Mouse (Mus musculus) forebrain, embryonic 11.5 days (tissue): ENCODE data around the gene Cutal. TPM values are rescaled to one million over a fixed set of nuclear protein-coding genes. Genes with fewer than 3 reads are reported as not detected.

Experiments used
- ATAC-seq: fragments of 200-750 bp; cut with Nextera tagmentation; replicated peaks from 2 replicates; pipeline ENCODE4 v1.8.0; 2017; ENCODE audit warnings: moderate TSS enrichment; ENCODE audit not compliant: low FRiP score
- DNase-seq: peaks from one replicate; pipeline ENCODE4 v3.0.0-alpha.2; 2017; ENCODE audit warnings: low spot score
- H3K27ac ChIP-seq: fragments of 300-500 bp; sonication (generic); 2 replicates; pipeline ENCODE4 v1.5.1; 2014; ENCODE audit warnings: low read depth, low read length
- H3K27me3 ChIP-seq: fragments of 300-500 bp; sonication (generic); 2 replicates; pipeline ENCODE4 v1.6.1; 2014; ENCODE audit warnings: mild to moderate bottlenecking, low read length, mixed read lengths; ENCODE audit not compliant: control insufficient read depth, insufficient read depth
- H3K36me3 ChIP-seq: fragments of 300-500 bp; sonication (generic); 2 replicates; pipeline ENCODE4 v1.6.1; 2014; ENCODE audit warnings: mild to moderate bottlenecking, low read length, moderate library complexity, mixed read lengths; ENCODE audit not compliant: control insufficient read depth, insufficient read depth
- H3K4me1 ChIP-seq: fragments of 300-500 bp; sonication (generic); replicated peaks from 2 replicates; pipeline ENCODE4 v1.6.1; 2014; ENCODE audit warnings: low read length, mixed read lengths; ENCODE audit not compliant: control insufficient read depth, insufficient read depth
- H3K4me2 ChIP-seq: fragments of 300-500 bp; sonication (generic); 2 replicates; pipeline ENCODE4 v1.6.1; 2014; ENCODE audit warnings: low read depth, mild to moderate bottlenecking, low read length, moderate library complexity, mixed read lengths; ENCODE audit not compliant: severe bottlenecking
- H3K4me3 ChIP-seq: fragments of 300-500 bp; sonication (generic); 2 replicates; pipeline ENCODE4 v1.5.1; 2014; ENCODE audit warnings: low read depth, low read length
- H3K9ac ChIP-seq: fragments of 300-500 bp; sonication (generic); 2 replicates; pipeline ENCODE4 v1.6.1; 2014; ENCODE audit warnings: low read length
- H3K9me3 ChIP-seq: fragments of 300-500 bp; sonication (generic); 2 replicates; pipeline ENCODE4 v1.6.1; 2016; ENCODE audit warnings: low read length, mixed read lengths; ENCODE audit not compliant: control insufficient read depth
- WGBS: fragments of 180-500 bp; shearing (Covaris S2); extraction: QIAGEN DNeasy Blood & Tissue Kit; methylation state at CpG from one replicate; pipeline ENCODE4 v1.1.7; 2014; 5-methylcytosine and 5-hydroxymethylcytosine counted together
- polyA plus RNA-seq: library from polyadenylated mRNA; unstranded; fragments of >200 nt; fragmentation: Nextera tagmentation; extraction: Ambion mirVana; gene quantifications from 2 replicates; pipeline ENCODE4 v1.2.1, GENCODE M21; 2014

Gene Cutal
- polyA plus RNA-seq, 1 experiment from 2014 or later = not detected

GRCm38 (mm10) chr2:34870520-34871474 lies 3.4 kb upstream of the Cutal start:
- ATAC-seq (peak; percentile 97), DNase-seq (peak; percentile 98)
- Histone ChIP-seq H3K4me3 (peak overlapping the region; percentile 90), H3K27me3 (peaks cover 9% of the 10 kb centered on the region), H3K9ac (peak overlapping the region; percentile 97), H3K36me3 (no peaks in the 10 kb centered on the region), H3K4me2 (peak overlapping the region; percentile 63), H3K9me3 (no peaks in the 10 kb centered on the region), H3K4me1 (peaks cover 7% of the 10 kb centered on the region), H3K27ac (peak overlapping the region; percentile 86)
- WGBS = under 1% methylated on average over 67 of the region's 67 CpGs

GRCm38 (mm10) chr2:34874816-34875345 lies 685 bp downstream of the Cutal start, which contains the start of gene Psmd5:
Gene Psmd5 (minus strand): TSS chr2:34874968.
- H3K4me1 ChIP-seq = peaks cover under 1% of the 10 kb centered on the region; the same call in 1 of the 2 replicates
- H3K27me3 ChIP-seq = peaks cover 9% of the 10 kb centered on the region
- H3K4me3 ChIP-seq = 0 out of 2 replicates have a peak within 1 kb of the TSS, but pooled peaks have one; percentile 4
- H3K27ac ChIP-seq = no peak within 1 kb of the TSS
- no peak within 1 kb of the TSS for H3K4me2 ChIP-seq
- 10% methylated on average over 8 of the region's 8 CpGs for WGBS
- H3K9me3 ChIP-seq = no peaks in the 10 kb centered on the region
- H3K36me3 ChIP-seq = no peaks in the 10 kb centered on the region
- DNase-seq (no peak), ATAC-seq (no peak)
- 0 out of 2 replicates have a peak within 1 kb of the TSS, but pooled peaks have one; percentile 2 for H3K9ac ChIP-seq

- Histone ChIP-seq H3K27me3 (0 out of 2 replicates have a peak, but pooled peaks cover 2% of the 10 kb centered on the region), H3K9me3 (no peaks in the 10 kb centered on the region), H3K36me3 (no peaks in the 10 kb centered on the region), H3K9ac (no peak overlapping the region), H3K4me2 (no peak overlapping the region), H3K27ac (no peak overlapping the region), H3K4me3 (no peak overlapping the region), H3K4me1 (no peaks in the 10 kb centered on the region)
- ATAC-seq = no peak
- DNase-seq = no peak
- 89% methylated on average over 10 of the region's 10 CpGs for WGBS
Measured at GRCm38 (mm10) chr2:34880054-34880453, 5.9 kb downstream of the Cutal start.

GRCm38 (mm10) chr2:34882757-34883156 lies 8.6 kb downstream of the Cutal start:
- no peak overlapping the region for H3K9ac ChIP-seq
- no peaks in the 10 kb centered on the region for H3K4me1 ChIP-seq
- ATAC-seq (no peak), DNase-seq (no peak)
- no peak overlapping the region for H3K4me2 ChIP-seq
- H3K4me3 ChIP-seq = no peak overlapping the region
- no peaks in the 10 kb centered on the region for H3K36me3 ChIP-seq
- H3K27me3 ChIP-seq = no peaks in the 10 kb centered on the region
- WGBS = 98% methylated on average over 2 of the region's 2 CpGs
- no peak overlapping the region for H3K27ac ChIP-seq
- H3K9me3 ChIP-seq = no peaks in the 10 kb centered on the region

- H3K27ac ChIP-seq = no peak overlapping the region
- H3K9ac ChIP-seq = no peak overlapping the region
- no peaks in the 10 kb centered on the region for H3K36me3 ChIP-seq
- H3K9me3 ChIP-seq = no peaks in the 10 kb centered on the region
- no peak overlapping the region for H3K4me2 ChIP-seq
- ATAC-seq = no peak
- no peaks in the 10 kb centered on the region for H3K4me1 ChIP-seq
- DNase-seq = no peak
- no peak overlapping the region for H3K4me3 ChIP-seq
- H3K27me3 ChIP-seq = no peaks in the 10 kb centered on the region
- WGBS = 72% methylated on average over 5 of the region's 5 CpGs
Measured at GRCm38 (mm10) chr2:34883190-34883589, 9.0 kb downstream of the Cutal start.

- DNase-seq (no peak), ATAC-seq (no peak)
- Histone ChIP-seq H3K4me2 (no peak overlapping the region), H3K27me3 (no peaks in the 10 kb centered on the region), H3K9me3 (no peaks in the 10 kb centered on the region), H3K4me3 (no peak overlapping the region), H3K27ac (no peak overlapping the region), H3K36me3 (no peaks in the 10 kb centered on the region), H3K4me1 (no peaks in the 10 kb centered on the region), H3K9ac (no peak overlapping the region)
- WGBS = 79% methylated on average over 2 of the region's 2 CpGs
Measured at GRCm38 (mm10) chr2:34884186-34884585, 10.0 kb downstream of the Cutal start.

- H3K4me1 ChIP-seq = no peaks in the 10 kb centered on the region
- no peak overlapping the region for H3K4me2 ChIP-seq
- no peaks in the 10 kb centered on the region for H3K36me3 ChIP-seq
- no peak overlapping the region for H3K27ac ChIP-seq
- H3K27me3 ChIP-seq = no peaks in the 10 kb centered on the region
- H3K9me3 ChIP-seq = no peaks in the 10 kb centered on the region
- 77% methylated on average over 5 of the region's 5 CpGs for WGBS
- H3K4me3 ChIP-seq = no peak overlapping the region
- ATAC-seq (no peak), DNase-seq (no peak)
- no peak overlapping the region for H3K9ac ChIP-seq
Measured at GRCm38 (mm10) chr2:34893950-34894349, 19.8 kb downstream of the Cutal start.

GRCm38 (mm10) chr2:34895503-34896113 lies 21.4 kb downstream of the Cutal start:
- ATAC-seq (no peak), DNase-seq (no peak)
- Histone ChIP-seq H3K4me3 (no peak overlapping the region), H3K36me3 (no peaks in the 10 kb centered on the region), H3K9me3 (no peaks in the 10 kb centered on the region), H3K27ac (no peak overlapping the region), H3K27me3 (no peaks in the 10 kb centered on the region), H3K4me1 (no peaks in the 10 kb centered on the region), H3K9ac (no peak overlapping the region), H3K4me2 (no peak overlapping the region)
- 80% methylated on average over 19 of the region's 19 CpGs for WGBS
